Mouse (Mus musculus): Measurements from ENCODE around the gene Rasl11a. TPM values are rescaled to one million over a fixed set of nuclear protein-coding genes. Genes with fewer than 3 reads are reported as not detected.

Rasl11a gene
- polyA plus RNA-seq, 1 experiment from 2014 or later: 8.2 TPM

DNA sequence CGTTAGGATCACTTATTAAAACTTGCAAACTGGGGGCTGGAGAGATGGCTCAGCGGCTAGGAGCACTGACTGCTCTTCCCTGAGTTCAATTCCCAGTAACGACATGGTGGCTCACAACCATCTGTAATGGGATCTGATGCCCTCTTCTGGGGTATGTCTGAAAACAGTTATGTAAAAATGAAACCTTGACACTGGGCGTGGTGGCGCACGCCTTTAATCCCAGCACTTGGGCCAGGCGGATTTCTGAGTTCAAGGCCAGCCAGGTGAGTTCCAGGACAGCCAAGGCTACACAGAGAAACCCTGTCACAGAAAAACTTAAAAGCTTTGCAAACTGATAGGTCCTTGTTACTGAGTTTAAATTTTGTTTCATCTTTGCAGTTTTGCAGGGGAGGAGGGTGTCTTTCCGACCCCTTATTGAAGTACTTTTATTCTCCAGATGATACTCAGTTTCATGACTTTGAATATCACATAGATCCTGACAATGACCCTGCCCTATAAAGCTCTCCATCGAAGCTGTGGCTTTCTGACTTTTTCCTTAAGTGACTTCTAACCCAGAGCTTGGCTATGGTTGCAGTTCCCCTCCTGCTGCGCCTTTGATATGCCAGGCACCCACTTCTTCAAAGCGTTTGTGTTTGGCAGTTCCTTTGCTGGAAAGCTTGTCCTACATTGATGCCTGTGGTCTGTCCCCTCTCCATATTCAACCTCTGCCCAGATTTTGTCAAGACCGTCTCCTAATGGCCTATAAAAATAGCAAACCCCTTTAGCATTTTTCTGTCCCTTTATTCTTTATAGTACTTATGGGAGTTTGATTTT lies 5.8 kb upstream of the Rasl11a start:
- H3K9me3 ChIP-seq (ENCODE audit: control insufficient read depth, low read length): no peaks in the 10 kb centered on the region
- no peak for ATAC-seq (ENCODE audit: low FRiP score, low TSS enrichment)
- H3K4me3 ChIP-seq (replicated peaks; ENCODE audit: low read depth, low read length): no peak overlapping the region
- peaks cover 3% of the 10 kb centered on the region for H3K4me1 ChIP-seq (ENCODE audit: control insufficient read depth, insufficient read depth, low read length)
- WGBS: 56% methylated on average over 12 of the region's 12 CpGs
- H3K4me2 ChIP-seq (ENCODE audit: low read length): no peak overlapping the region
- H3K36me3 ChIP-seq (ENCODE audit: control insufficient read depth, insufficient read depth, low read length): peaks cover 50% of the 10 kb centered on the region
- H3K9ac ChIP-seq (replicated peaks; ENCODE audit: low read length): no peak overlapping the region
- H3K27me3 ChIP-seq (ENCODE audit: control insufficient read depth, insufficient read depth, low read length): no peaks in the 10 kb centered on the region
- H3K27ac ChIP-seq (replicated peaks; ENCODE audit: low read depth, low read length): 0 out of 2 replicates have a peak overlapping the region, but pooled peaks have one; percentile 26
- no peak for DNase-seq

DNA sequence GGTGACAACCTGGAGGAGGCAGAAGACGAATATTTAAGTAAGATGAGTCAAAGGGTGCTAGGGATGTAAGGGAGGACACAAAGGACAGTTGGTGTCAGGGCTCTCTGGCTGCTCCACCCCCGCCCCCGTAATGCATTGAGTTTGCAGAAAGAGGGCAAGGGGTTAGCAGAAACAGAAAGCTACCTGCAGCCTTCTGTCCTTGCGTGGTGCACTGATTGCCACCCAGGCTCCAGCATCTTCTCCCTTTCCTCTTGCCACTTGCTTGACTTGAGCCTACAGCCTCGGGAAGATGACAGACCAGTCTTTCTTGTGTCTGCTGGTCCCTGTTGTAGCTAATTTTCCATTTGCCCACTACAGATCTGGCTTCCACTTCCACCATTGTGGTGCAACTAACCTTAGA lies 5.1 kb upstream of the Rasl11a start:
- no peaks in the 10 kb centered on the region for H3K4me1 ChIP-seq (ENCODE audit: control insufficient read depth, insufficient read depth, low read length)
- peaks cover 44% of the 10 kb centered on the region for H3K36me3 ChIP-seq (ENCODE audit: control insufficient read depth, insufficient read depth, low read length)
- H3K9ac ChIP-seq (replicated peaks; ENCODE audit: low read length): no peak overlapping the region
- H3K27ac ChIP-seq (replicated peaks; ENCODE audit: low read depth, low read length): no peak overlapping the region
- DNase-seq: no peak
- H3K9me3 ChIP-seq (ENCODE audit: control insufficient read depth, low read length): no peaks in the 10 kb centered on the region
- no peaks in the 10 kb centered on the region for H3K27me3 ChIP-seq (ENCODE audit: control insufficient read depth, insufficient read depth, low read length)
- 58% methylated on average over 5 of the region's 5 CpGs for WGBS
- H3K4me3 ChIP-seq (replicated peaks; ENCODE audit: low read depth, low read length): no peak overlapping the region
- no peak for ATAC-seq (ENCODE audit: low FRiP score, low TSS enrichment)
- H3K4me2 ChIP-seq (ENCODE audit: low read length): no peak overlapping the region

DNA sequence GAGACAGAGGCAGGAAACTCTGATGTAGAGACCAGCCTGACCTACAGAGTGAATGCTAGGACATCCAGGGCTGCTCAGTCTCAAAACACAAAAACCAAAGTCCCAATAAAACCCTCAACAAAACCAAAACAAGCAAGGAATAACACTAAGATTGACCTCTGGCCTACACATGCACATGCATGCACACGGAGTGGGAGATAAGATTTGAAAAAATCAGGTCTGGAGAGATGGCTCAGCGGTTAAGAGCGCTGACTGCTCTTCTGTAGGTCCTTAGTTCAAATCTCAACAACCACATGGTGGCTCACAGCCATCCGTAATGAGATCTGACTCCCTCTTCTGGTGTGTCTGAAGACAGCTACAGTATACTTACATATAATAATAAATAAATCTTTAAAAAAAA lies 4.4 kb upstream of the Rasl11a start:
- DNase-seq: no peak

DNA sequence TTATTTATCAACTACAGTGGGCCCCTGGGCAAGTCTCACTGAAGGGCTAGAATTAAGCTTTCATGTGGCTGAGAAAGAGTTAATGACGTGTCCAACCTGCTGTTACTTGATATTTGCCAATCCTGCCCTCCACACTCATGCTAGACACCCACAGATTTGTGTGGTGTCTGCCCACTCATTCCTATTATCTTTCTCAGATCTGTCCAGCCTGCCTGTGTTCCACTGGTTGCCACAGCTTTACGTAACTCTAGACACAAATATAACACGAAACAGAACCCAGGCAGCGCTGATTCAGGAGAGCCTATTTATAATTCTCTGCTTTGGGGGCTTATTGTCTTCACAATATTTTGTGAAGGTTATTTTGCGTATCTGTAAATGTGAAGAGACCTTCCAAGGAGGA lies 3.6 kb upstream of the Rasl11a start:
- WGBS: 88% methylated on average over 5 of the region's 5 CpGs
- no peak overlapping the region for H3K9ac ChIP-seq (replicated peaks; ENCODE audit: low read length)
- no peak overlapping the region for H3K4me2 ChIP-seq (ENCODE audit: low read length)
- no peak for DNase-seq
- H3K27me3 ChIP-seq (ENCODE audit: control insufficient read depth, insufficient read depth, low read length): no peaks in the 10 kb centered on the region
- no peak for ATAC-seq (ENCODE audit: low FRiP score, low TSS enrichment)
- H3K27ac ChIP-seq (replicated peaks; ENCODE audit: low read depth, low read length): no peak overlapping the region
- 0 out of 2 replicates have a peak, but pooled peaks cover 7% of the 10 kb centered on the region for H3K4me1 ChIP-seq (ENCODE audit: control insufficient read depth, insufficient read depth, low read length)
- no peak overlapping the region for H3K4me3 ChIP-seq (replicated peaks; ENCODE audit: low read depth, low read length)
- peaks cover 28% of the 10 kb centered on the region for H3K36me3 ChIP-seq (ENCODE audit: control insufficient read depth, insufficient read depth, low read length)
- H3K9me3 ChIP-seq (ENCODE audit: control insufficient read depth, low read length): no peaks in the 10 kb centered on the region

More for the DNA sequence above, 4.4 kb upstream of the Rasl11a start:
- WGBS: 85% methylated on average over 4 of the region's 4 CpGs
- Histone ChIP-seq H3K27me3 (ENCODE audit: control insufficient read depth, insufficient read depth, low read length) (no peaks in the 10 kb centered on the region), H3K9me3 (ENCODE audit: control insufficient read depth, low read length) (no peaks in the 10 kb centered on the region), H3K4me1 (ENCODE audit: control insufficient read depth, insufficient read depth, low read length) (no peaks in the 10 kb centered on the region), H3K27ac (replicated peaks; ENCODE audit: low read depth, low read length) (no peak overlapping the region), H3K4me2 (ENCODE audit: low read length) (no peak overlapping the region), H3K4me3 (replicated peaks; ENCODE audit: low read depth, low read length) (no peak overlapping the region), H3K36me3 (ENCODE audit: control insufficient read depth, insufficient read depth, low read length) (peaks cover 37% of the 10 kb centered on the region), H3K9ac (replicated peaks; ENCODE audit: low read length) (no peak overlapping the region)
- no peak for ATAC-seq (ENCODE audit: low FRiP score, low TSS enrichment)

DNA sequence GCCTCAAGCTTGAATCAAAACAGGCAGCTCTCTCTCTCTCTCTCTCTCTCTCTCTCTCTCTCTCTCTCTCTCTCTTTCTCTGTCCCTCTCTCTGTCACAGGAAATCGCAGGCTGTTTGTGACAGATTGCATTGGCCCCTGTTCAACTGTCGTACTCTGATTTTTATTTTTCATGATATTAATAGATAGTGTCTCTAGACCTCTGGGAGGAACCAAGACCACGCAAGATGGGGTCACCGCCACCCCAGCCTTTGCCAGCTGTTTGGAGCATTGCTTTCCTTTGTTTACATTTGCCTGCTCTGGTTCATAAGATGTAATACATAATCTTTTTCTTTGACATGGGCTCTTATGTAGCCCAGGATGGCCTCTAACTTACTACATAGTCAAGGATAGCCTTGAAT lies 2.9 kb upstream of the Rasl11a start:
- WGBS: 93% methylated on average over 4 of the region's 4 CpGs
- ATAC-seq (ENCODE audit: low FRiP score, low TSS enrichment) (no peak), DNase-seq (no peak)
- H3K27me3 ChIP-seq (ENCODE audit: control insufficient read depth, insufficient read depth, low read length): no peaks in the 10 kb centered on the region
- H3K27ac ChIP-seq (replicated peaks; ENCODE audit: low read depth, low read length): no peak overlapping the region
- H3K9me3 ChIP-seq (ENCODE audit: control insufficient read depth, low read length): no peaks in the 10 kb centered on the region
- H3K9ac ChIP-seq (replicated peaks; ENCODE audit: low read length): no peak overlapping the region
- H3K36me3 ChIP-seq (ENCODE audit: control insufficient read depth, insufficient read depth, low read length): peaks cover 21% of the 10 kb centered on the region
- H3K4me2 ChIP-seq (ENCODE audit: low read length): no peak overlapping the region
- 0 out of 2 replicates have a peak, but pooled peaks cover 7% of the 10 kb centered on the region for H3K4me1 ChIP-seq (ENCODE audit: control insufficient read depth, insufficient read depth, low read length)
- no peak overlapping the region for H3K4me3 ChIP-seq (replicated peaks; ENCODE audit: low read depth, low read length)

DNA sequence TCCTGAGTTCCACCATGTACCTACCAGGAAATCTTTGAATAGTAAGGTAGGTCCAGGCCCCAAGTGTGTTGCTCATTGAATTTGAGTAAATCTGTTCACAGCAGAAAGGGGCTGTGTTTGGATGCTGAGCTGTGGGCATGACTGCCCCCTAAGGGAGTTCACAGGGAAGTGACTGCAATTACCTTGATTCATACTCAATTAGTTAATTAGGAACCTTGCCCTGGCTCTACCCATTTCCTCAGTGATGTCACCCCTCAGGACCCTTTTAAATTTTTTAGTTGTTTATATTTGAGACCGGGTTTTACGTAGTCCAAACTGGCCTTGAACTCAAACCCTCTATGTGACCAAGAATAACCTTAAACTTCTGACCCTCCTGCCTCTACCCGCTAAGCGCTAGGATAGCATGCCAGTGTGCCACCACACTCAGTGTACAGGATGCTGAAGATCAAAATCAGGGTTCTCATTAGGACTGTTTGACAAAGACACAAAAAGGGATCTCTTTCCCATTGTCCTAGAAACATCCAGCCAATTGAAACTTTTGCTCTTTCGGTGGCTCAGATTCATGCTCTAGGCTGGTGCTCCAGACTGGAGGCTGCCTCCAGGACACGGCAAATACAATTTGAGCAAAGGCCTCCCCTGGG lies 450 bp upstream of the Rasl11a start:
- Histone ChIP-seq H3K4me3 (replicated peaks; ENCODE audit: low read depth, low read length) (peak overlapping the region; percentile 64), H3K4me1 (ENCODE audit: control insufficient read depth, insufficient read depth, low read length) (0 out of 2 replicates have a peak, but pooled peaks cover 7% of the 10 kb centered on the region), H3K27me3 (ENCODE audit: control insufficient read depth, insufficient read depth, low read length) (no peaks in the 10 kb centered on the region), H3K36me3 (ENCODE audit: control insufficient read depth, insufficient read depth, low read length) (no peaks in the 10 kb centered on the region), H3K9ac (replicated peaks; ENCODE audit: low read length) (peak overlapping the region; percentile 68), H3K9me3 (ENCODE audit: control insufficient read depth, low read length) (no peaks in the 10 kb centered on the region), H3K4me2 (ENCODE audit: low read length) (peak overlapping the region; percentile 97), H3K27ac (replicated peaks; ENCODE audit: low read depth, low read length) (peak overlapping the region; percentile 71)
- peak; percentile 42 for DNase-seq
- ATAC-seq (ENCODE audit: low FRiP score, low TSS enrichment): peak; percentile 55
- WGBS: 8% methylated on average over 6 of the region's 6 CpGs

DNA sequence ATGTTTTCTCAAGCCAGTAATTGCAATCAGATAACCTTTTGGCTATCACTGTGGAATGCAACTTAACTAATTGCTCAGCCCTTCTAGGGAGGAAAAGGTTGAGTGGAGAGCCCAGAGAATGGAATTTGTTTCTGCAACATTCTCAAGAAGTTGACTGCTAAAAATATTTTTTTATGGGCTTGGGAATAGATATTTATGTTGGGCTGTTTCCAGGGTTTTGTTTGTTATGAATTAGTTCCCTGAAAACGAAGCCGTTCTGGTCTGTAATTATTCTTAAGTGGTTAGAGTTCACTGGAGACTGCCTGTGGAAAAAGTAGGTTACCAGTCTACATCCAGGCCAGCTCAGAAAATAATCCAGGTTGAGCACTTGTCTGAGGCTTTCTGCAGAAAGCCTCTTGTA lies 1.6 kb downstream of the Rasl11a start:
- no peak for ATAC-seq (ENCODE audit: low FRiP score, low TSS enrichment)
- Histone ChIP-seq H3K27me3 (ENCODE audit: control insufficient read depth, insufficient read depth, low read length) (no peaks in the 10 kb centered on the region), H3K4me3 (replicated peaks; ENCODE audit: low read depth, low read length) (no peak overlapping the region), H3K9me3 (ENCODE audit: control insufficient read depth, low read length) (no peaks in the 10 kb centered on the region), H3K36me3 (ENCODE audit: control insufficient read depth, insufficient read depth, low read length) (no peaks in the 10 kb centered on the region), H3K4me2 (ENCODE audit: low read length) (peak overlapping the region; percentile 97), H3K9ac (replicated peaks; ENCODE audit: low read length) (no peak overlapping the region), H3K4me1 (ENCODE audit: control insufficient read depth, insufficient read depth, low read length) (0 out of 2 replicates have a peak, but pooled peaks cover 7% of the 10 kb centered on the region), H3K27ac (replicated peaks; ENCODE audit: low read depth, low read length) (no peak overlapping the region)
- 88% methylated on average over 2 of the region's 2 CpGs for WGBS
- no peak for DNase-seq

DNA sequence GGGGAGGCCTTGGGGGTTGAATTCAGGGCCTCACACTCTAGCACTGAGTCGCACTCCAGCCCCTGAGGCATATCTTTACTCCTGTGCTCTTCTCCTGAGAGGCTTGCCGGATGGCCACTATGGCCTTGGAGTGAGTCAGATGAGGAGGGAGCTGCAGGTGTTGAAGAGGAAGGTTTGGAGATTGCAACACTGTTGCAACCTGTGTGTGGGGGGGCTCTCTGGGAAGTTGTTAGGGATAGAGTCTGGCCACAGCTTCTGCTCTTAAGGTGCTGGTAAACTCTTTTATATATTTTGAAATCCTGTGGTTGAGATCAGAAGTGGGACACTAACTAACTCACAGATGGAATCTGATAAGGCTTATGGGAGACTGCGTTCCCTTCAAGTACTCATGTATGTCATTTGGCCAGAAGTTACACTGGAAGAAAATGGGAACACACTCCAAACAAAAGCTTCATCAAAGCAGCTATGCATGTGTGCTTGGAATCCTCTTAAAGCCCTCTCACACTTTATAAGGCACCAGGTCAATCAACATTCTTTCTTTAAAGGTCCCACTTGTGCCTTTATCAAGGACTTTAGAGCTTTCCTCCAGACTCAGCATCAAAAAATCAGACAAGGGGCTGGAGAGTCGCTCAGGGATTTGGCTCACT lies 4.2 kb downstream of the Rasl11a start:
- Histone ChIP-seq H3K4me1 (ENCODE audit: control insufficient read depth, insufficient read depth, low read length) (0 out of 2 replicates have a peak, but pooled peaks cover 7% of the 10 kb centered on the region), H3K36me3 (ENCODE audit: control insufficient read depth, insufficient read depth, low read length) (no peaks in the 10 kb centered on the region), H3K27ac (replicated peaks; ENCODE audit: low read depth, low read length) (no peak overlapping the region), H3K9ac (replicated peaks; ENCODE audit: low read length) (no peak overlapping the region), H3K9me3 (ENCODE audit: control insufficient read depth, low read length) (no peaks in the 10 kb centered on the region), H3K4me3 (replicated peaks; ENCODE audit: low read depth, low read length) (no peak overlapping the region), H3K27me3 (ENCODE audit: control insufficient read depth, insufficient read depth, low read length) (no peaks in the 10 kb centered on the region), H3K4me2 (ENCODE audit: low read length) (no peak overlapping the region)
- 92% methylated on average over 4 of the region's 4 CpGs for WGBS
- no peak for DNase-seq
- ATAC-seq (ENCODE audit: low FRiP score, low TSS enrichment): no peak

Measured in midbrain, embryonic 14.5 days (tissue).